Mouse (Mus musculus) ES-Bruce4 (cell line): ENCODE data around the gene Ssu2. TPM values are rescaled to one million over a fixed set of nuclear protein-coding genes. Genes with fewer than 3 reads are reported as not detected.

Source experiments
- H3K27ac ChIP-seq: 2 replicates; pipeline ENCODE4 v1.5.1; 2012; ENCODE audit warnings: low read length, inconsistent platforms; ENCODE audit not compliant: insufficient read depth
- H3K27me3 ChIP-seq: 2 replicates; pipeline ENCODE4 v1.6.1; 2012; ENCODE audit warnings: mild to moderate bottlenecking, low read length, inconsistent platforms; ENCODE audit not compliant: control insufficient read depth, poor library complexity, insufficient read depth, severe bottlenecking
- H3K36me3 ChIP-seq: 2 replicates; pipeline ENCODE4 v1.6.1; 2012; ENCODE audit warnings: inconsistent platforms, mild to moderate bottlenecking, low read length, moderate library complexity; ENCODE audit not compliant: control insufficient read depth, poor library complexity, insufficient read depth, severe bottlenecking
- H3K4me1 ChIP-seq: one replicate; pipeline ENCODE4 v1.8.1; 2011; ENCODE audit warnings: low read length; ENCODE audit not compliant: control insufficient read depth, insufficient read depth
- H3K4me3 ChIP-seq: 2 replicates; pipeline ENCODE4 v1.5.1; 2011; ENCODE audit warnings: low read depth, mild to moderate bottlenecking, low read length
- H3K9ac ChIP-seq: 2 replicates; pipeline ENCODE4 v1.6.1; 2012; ENCODE audit warnings: low read depth, mild to moderate bottlenecking, inconsistent platforms; ENCODE audit not compliant: poor library complexity, severe bottlenecking
- H3K9me3 ChIP-seq: replicated peaks from 2 replicates; pipeline ENCODE4 v1.6.1; 2012; ENCODE audit warnings: mild to moderate bottlenecking, low read length, inconsistent platforms; ENCODE audit not compliant: control insufficient read depth, poor library complexity, insufficient read depth, severe bottlenecking
- CTCF ChIP-seq: IDR thresholded peaks from one replicate; pipeline ENCODE4 v1.8.1; 2011; ENCODE audit warnings: low read depth, low read length
- EP300 ChIP-seq: IDR thresholded peaks from 2 replicates; pipeline ENCODE4 v1.6.1; 2011; ENCODE audit warnings: low read depth, low read length; ENCODE audit not compliant: insufficient read depth
- POLR2A ChIP-seq: IDR thresholded peaks from one replicate; pipeline ENCODE4 v1.8.1; 2011; ENCODE audit warnings: low read length; ENCODE audit not compliant: insufficient read depth
- polyA plus RNA-seq: library from polyadenylated mRNA; stranded (reverse); fragments of >200 nt; gene quantifications from 2 replicates; pipeline ENCODE4 v1.2.4, GENCODE M21; 2011; ENCODE audit warnings: low read depth; ENCODE audit not compliant: missing spikeins, insufficient read depth, insufficient read length

Ssu2 gene
- polyA plus RNA-seq, 1 experiment, result not detected

DNA sequence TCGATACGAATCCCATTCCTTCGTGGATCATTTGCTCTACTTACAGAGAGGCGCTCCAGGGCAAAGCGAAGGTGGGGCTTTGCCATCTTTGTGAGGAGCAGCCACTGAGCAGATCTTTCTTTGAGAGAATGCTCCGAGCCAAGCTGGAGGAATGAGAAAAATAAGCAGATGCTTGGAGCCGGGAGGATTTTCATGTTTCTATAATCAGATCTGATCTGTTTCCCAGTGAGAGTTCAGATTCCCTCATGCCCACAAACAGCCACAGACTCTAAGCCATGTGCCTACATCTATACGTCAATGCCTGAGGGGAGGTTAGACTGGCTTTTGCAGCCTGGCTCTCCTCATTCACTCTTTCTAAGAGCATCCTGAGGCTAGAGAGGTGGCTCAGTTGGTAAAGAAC lies 27.1 kb downstream of the Ssu2 start:
- no peak for TF ChIP-seq POLR2A
- H3K4me1 ChIP-seq, result no peaks in the 10 kb centered on the region
- H3K36me3 ChIP-seq, result no peaks in the 10 kb centered on the region
- no peak overlapping the region for H3K4me3 ChIP-seq
- H3K27me3 ChIP-seq, result no peaks in the 10 kb centered on the region
- H3K9ac ChIP-seq, result no peak overlapping the region
- H3K27ac ChIP-seq, result no peak overlapping the region
- no peaks in the 10 kb centered on the region for H3K9me3 ChIP-seq

DNA sequence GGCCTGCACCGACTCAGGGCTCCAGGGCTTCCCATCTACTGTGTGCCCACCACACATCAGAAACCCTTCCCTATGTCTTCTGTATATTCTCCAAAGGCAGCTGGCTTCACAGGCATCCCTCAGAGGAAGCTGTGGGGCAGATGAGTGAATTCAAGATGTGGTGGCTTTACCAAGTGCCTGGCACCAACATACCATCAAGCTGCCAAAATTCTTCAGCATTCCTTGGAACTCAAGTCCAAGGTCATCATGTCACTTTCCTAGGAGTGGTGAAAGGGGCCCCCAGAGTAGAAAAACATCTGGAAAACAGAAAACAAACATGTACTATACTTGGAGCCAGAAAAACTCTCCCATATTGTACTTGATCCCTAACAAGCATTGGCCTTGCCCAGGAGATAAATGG lies 28.5 kb downstream of the Ssu2 start:
- no peak overlapping the region for H3K27ac ChIP-seq
- no peak overlapping the region for H3K9ac ChIP-seq
- H3K36me3 ChIP-seq, result no peaks in the 10 kb centered on the region
- H3K4me3 ChIP-seq, result no peak overlapping the region
- H3K27me3 ChIP-seq, result no peaks in the 10 kb centered on the region
- no peaks in the 10 kb centered on the region for H3K4me1 ChIP-seq
- H3K9me3 ChIP-seq, result no peaks in the 10 kb centered on the region
- no peak for TF ChIP-seq CTCF
- TF ChIP-seq EP300, result no peak
- no peak for TF ChIP-seq POLR2A

DNA sequence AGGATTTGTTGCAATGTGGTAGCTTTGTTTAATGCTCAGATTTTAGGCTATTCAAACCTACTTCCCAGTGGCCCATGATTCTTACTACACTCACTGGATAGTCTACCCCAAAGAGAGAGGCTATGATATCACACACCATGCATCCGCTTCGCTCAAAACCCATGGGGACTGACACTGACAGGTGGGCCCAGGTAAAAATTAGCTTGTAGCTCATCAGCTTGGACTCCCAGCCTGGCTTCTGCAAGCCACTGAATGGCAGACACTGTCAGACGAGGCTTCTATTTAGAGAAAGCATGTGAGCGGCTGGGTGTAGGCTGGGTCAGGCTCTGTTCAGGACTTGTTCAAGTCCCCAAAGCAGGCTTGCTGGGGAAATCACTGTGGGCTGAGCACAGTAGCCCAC lies 37.4 kb downstream of the Ssu2 start:
- Histone ChIP-seq H3K36me3 (no peaks in the 10 kb centered on the region), H3K9ac (no peak overlapping the region), H3K4me3 (no peak overlapping the region), H3K27me3 (no peaks in the 10 kb centered on the region), H3K9me3 (no peaks in the 10 kb centered on the region), H3K4me1 (no peaks in the 10 kb centered on the region), H3K27ac (no peak overlapping the region)
- TF ChIP-seq CTCF (no peak), EP300 (no peak), POLR2A (no peak)

DNA sequence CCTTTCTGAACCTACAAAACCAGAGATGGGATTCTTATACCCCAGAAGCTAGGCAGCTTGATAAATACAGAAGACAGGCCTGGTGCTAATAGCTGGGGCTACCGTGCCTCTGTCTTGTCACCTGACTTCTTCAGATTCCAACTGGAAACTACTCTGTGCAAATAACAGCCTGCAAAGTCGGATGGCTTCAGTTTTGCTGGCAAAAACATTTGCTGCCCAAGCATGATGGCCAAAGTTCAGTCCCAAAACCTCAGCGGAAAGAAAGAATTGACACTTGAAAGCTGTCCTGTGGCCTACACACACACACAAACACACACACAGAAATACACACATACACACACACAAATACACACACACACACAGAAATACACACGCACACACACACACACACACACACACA lies 48.8 kb downstream of the Ssu2 start:
- Histone ChIP-seq H3K36me3 (no peaks in the 10 kb centered on the region), H3K9me3 (no peaks in the 10 kb centered on the region), H3K27me3 (no peaks in the 10 kb centered on the region), H3K9ac (no peak overlapping the region), H3K4me1 (no peaks in the 10 kb centered on the region), H3K27ac (no peak overlapping the region), H3K4me3 (no peak overlapping the region)
- TF ChIP-seq EP300 (no peak), CTCF (no peak), POLR2A (no peak)

DNA sequence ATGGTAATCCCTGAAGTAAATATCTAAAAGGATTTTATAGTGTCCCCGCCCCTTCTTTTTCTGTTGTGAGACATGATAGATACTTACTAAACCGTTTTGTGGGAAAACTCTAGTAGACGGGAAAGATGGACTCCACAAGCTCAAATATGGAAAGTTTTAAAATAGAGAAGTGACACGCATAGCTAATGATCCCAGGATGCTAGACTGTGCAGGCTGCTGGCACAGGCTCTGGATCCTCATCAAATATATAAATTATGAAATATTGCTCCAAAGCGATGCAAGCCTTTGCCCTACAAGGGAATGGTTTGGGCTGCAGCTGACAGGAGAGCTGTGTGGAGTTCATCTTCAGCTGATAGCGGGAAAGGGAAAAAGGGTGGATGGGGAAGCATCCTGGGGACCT lies 50.2 kb downstream of the Ssu2 start:
- Histone ChIP-seq H3K36me3 (no peaks in the 10 kb centered on the region), H3K4me3 (no peak overlapping the region), H3K9me3 (no peaks in the 10 kb centered on the region), H3K27ac (no peak overlapping the region), H3K9ac (no peak overlapping the region), H3K27me3 (no peaks in the 10 kb centered on the region), H3K4me1 (no peaks in the 10 kb centered on the region)
- TF ChIP-seq POLR2A (no peak), CTCF (no peak)

DNA sequence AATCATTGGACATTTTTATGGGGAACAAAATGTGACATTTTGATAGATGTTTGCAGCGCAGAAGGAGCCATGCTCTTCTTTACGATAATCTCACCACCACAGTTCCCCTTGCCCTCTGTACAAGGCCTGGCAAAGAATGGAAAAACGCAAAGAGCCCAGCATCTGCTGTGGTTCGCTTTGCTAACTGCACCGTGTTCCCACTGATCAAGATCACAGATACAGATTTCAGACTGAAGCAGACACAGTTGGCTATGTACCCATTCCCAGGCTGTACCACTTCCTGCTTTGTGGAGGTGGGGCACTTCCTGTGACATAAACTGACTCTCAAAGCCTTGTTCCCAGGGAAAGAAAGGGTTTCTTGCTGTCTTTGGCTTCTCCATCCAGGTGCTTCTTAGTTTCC lies 53.9 kb downstream of the Ssu2 start:
- no peaks in the 10 kb centered on the region for H3K9me3 ChIP-seq
- TF ChIP-seq CTCF (no peak), EP300 (no peak), POLR2A (no peak)

DNA sequence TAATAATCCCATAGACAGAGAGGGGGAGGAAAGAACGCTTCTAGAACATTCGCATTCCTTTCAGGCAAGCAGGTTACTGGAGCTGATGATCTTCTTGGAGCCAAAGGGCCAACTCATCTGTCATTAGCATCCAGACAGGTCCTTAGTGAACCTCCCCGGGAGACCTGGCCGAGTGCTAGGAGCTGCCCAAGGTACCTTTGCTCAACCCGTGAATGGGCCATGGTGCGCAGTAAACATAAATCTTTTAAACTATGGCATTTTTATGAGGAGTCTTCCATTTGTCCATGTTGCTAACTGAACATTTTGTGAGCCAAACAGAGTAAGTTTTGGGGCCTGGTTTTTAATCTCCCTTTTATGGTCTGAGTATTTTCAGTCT lies 56.6 kb downstream of the Ssu2 start:
- Histone ChIP-seq H3K36me3 (no peaks in the 10 kb centered on the region), H3K9ac (no peak overlapping the region), H3K9me3 (no peaks in the 10 kb centered on the region), H3K4me3 (no peak overlapping the region), H3K4me1 (no peaks in the 10 kb centered on the region), H3K27me3 (no peaks in the 10 kb centered on the region), H3K27ac (no peak overlapping the region)
- TF ChIP-seq CTCF, result no peak
- no peak for TF ChIP-seq POLR2A
- TF ChIP-seq EP300, result no peak

More for the DNA sequence above, 53.9 kb downstream of the Ssu2 start:
- Histone ChIP-seq H3K4me1 (no peaks in the 10 kb centered on the region), H3K27ac (no peak overlapping the region), H3K27me3 (no peaks in the 10 kb centered on the region), H3K4me3 (no peak overlapping the region), H3K36me3 (no peaks in the 10 kb centered on the region), H3K9ac (no peak overlapping the region)
